In the genomic region with DNA sequence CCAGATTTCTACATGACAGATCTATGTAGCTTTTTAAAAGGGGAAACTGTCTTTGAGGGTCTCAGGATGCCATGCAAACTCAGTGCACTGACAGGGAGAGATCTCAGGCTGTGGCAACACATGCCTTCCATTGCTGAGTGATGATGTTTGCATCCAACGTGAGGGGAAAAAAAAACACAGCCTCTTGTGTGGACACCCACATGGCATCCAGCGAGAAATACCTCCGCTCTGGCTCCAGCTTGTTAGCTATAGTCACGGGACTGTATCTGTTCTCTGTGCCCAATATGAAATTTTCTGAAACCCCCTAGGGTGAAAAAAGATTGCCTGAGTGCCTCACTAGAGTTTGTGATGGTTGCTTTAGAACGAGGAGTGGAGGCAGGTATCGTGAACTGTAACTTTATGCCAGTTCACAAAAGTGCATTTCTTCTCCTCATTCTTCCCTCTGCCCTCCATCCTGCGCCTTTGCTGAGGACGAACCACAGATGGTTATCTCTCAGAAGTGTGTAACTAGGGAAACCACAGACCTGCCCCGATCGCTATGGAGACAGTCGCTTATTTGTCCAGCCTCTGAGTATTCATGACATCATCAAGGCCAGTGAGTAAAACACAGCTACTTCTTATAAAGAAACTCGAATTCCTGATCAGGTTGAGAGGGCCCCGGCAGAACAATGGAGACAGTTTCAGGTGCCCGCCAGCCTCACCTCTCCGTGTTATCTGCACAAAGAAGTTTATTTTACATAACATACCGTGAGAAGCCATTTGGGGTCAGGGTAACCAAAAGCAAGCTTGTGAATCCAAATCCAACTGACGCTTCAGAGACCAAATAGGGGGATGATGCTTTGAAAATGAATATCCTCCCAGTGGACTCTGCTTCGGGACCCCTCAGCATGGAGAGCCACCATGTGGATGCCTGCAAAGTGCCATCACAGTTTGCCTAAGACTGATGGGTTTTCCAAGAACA, we compare ENCODE assay signal across 10 mouse cellular contexts.
DNase-seq lines count a peak whose midpoint lies in the region; ATAC-seq lines count a peak whose summit lies in the region.
"Had no signal": no experiment of that assay in that cellular context is flagged by ENCODE, and none has a peak within 500 bp of the region (broad histone marks: within the 10 kb centered on the region; RNA-seq: fewer than 3 reads in every experiment).

No protein-coding gene starts in this region.

- H3K9ac ChIP-seq in embryonic facial prominence, embryonic 11.5 days (replicated peaks; ENCODE audit: low read length), result no peak overlapping the region

- no peak overlapping the region for H3K4me2 ChIP-seq in embryonic facial prominence, embryonic 11.5 days (ENCODE audit: low read depth, low read length)

- peak; percentile 9 to 10 for DNase-seq in urinary bladder, postnatal 36 days (ENCODE audit: low spot score in 2 of 2)
- no peak for DNase-seq in urinary bladder, postnatal 25 days (ENCODE audit: low spot score)
- DNase-seq in embryonic facial prominence, embryonic 11.5 days (ENCODE audit: low spot score), result peak; percentile 66
- no peak for DNase-seq in gastrocnemius, postnatal 4 days (ENCODE audit: low spot score in 2 of 2)
- DNase-seq in layer of hippocampus, postnatal 36 days, result no peak
- DNase-seq in thymus, postnatal 4 days, result no peak
- DNase-seq in cerebellum, adult 11 months, result no peak
- DNase-seq: heart, adult 18-20 months; kidney, postnatal 36 days had no signal

- no peaks in the 10 kb centered on the region for H3K27me3 ChIP-seq in embryonic facial prominence, embryonic 11.5 days (ENCODE audit: control insufficient read depth, insufficient read depth, low read length)

- no peak for ATAC-seq in embryonic facial prominence, embryonic 11.5 days (replicated peaks; ENCODE audit: insufficient number of reproducible peaks, low FRiP score, low TSS enrichment, low read depth)
- ATAC-seq in megakaryocyte progenitor cell, adult 5-6 weeks (replicated peaks; ENCODE audit: poor library complexity), result peak; percentile 26; the same call in 1 of the 2 replicates

- H3K36me3 ChIP-seq in embryonic facial prominence, embryonic 11.5 days (replicated peaks; ENCODE audit: control insufficient read depth, insufficient read depth, low read depth, low read length), result no peaks in the 10 kb centered on the region

- 52% methylated on average over 18 of the region's 18 CpGs for WGBS in embryonic facial prominence, embryonic 11.5 days

- no peak overlapping the region for H3K27ac ChIP-seq in embryonic facial prominence, embryonic 11.5 days (replicated peaks; ENCODE audit: low read depth, low read length)

- peaks cover 4% of the 10 kb centered on the region; the same call in 1 of the 2 replicates for H3K4me1 ChIP-seq in embryonic facial prominence, embryonic 11.5 days (ENCODE audit: control insufficient read depth, insufficient read depth, low read length)

- no peak overlapping the region for H3K4me3 ChIP-seq in embryonic facial prominence, embryonic 11.5 days (ENCODE audit: low read depth, low read length)

- H3K9me3 ChIP-seq in embryonic facial prominence, embryonic 11.5 days (replicated peaks; ENCODE audit: control insufficient read depth, low read length), result no peaks in the 10 kb centered on the region

Comparison
In these comparisons a context has a peak if more than half of its experiments do, and no peak if none do; other contexts are left out.
1. DNase-seq: peak in urinary bladder, postnatal 36 days (2 of 2) and embryonic facial prominence, embryonic 11.5 days (single experiment); none in urinary bladder, postnatal 25 days (single experiment), gastrocnemius, postnatal 4 days (0 of 2), layer of hippocampus, postnatal 36 days (0 of 2), thymus, postnatal 4 days (single experiment) and cerebellum, adult 11 months (single experiment).